In the genomic region with DNA sequence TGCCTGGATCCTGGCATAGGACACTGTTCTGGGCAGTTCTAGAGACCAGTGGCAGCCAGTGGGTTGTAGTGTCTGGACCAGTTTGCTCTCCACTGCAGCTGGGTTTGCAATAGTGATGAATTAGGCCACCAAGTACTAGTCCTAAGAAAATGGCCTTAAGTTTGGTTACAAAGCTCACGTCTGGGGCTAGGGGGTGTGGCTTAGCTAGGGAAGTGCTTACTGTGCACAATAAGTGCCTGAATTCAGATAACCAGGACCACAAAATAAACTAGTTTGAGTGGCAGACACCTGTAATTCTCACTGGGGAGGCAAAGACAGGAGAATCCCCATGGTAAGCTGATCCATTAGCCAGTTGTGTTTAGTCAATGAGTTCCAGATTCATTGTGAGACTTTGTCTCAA, we compare ENCODE assay signal across 25 mouse cellular contexts. TPM values are rescaled to one million over a fixed set of nuclear protein-coding genes. Genes with fewer than 3 reads are reported as not detected.
DNase-seq lines count a peak whose midpoint lies in the region; ATAC-seq and TF ChIP-seq lines count a peak whose summit lies in the region.
"Had no signal": no experiment of that assay in that cellular context is flagged by ENCODE, and none has a peak within 500 bp of the region (broad histone marks: within the 10 kb centered on the region; RNA-seq: fewer than 3 reads in every experiment).

No protein-coding gene starts in this region.

- TF ChIP-seq CTCF in liver, postnatal 0 days (IDR thresholded peaks at IDR 0.05; ENCODE audit: low read depth), result no peak

- TF ChIP-seq EP300 in liver, postnatal 0 days (IDR thresholded peaks at IDR 0.05; ENCODE audit: low read depth), result no peak

- intact Hi-C loops in left cerebral cortex, postnatal 25 days (cut with DNase I), result no loop called here

- no peaks in the 10 kb centered on the region for H3K9me3 ChIP-seq in liver, postnatal 0 days (ENCODE audit: low read length)
- H3K9me3 ChIP-seq: heart, embryonic 13.5 days; liver, embryonic 12.5 days; midbrain, embryonic 13.5 days; neural tube, embryonic 13.5 days had no signal

- peaks cover 9% of the 10 kb centered on the region for H3K4me1 ChIP-seq in liver, postnatal 0 days (ENCODE audit: insufficient read depth)
- H3K4me1 ChIP-seq: midbrain, embryonic 13.5 days; neural tube, embryonic 13.5 days had no signal

- 0 out of 2 replicates have a peak overlapping the region, but pooled peaks have one; percentile 24 for H3K4me2 ChIP-seq in liver, postnatal 0 days (ENCODE audit: low read depth, low read length)
- H3K4me2 ChIP-seq: heart, embryonic 13.5 days; liver, embryonic 12.5 days; lung, embryonic 14.5 days; midbrain, embryonic 13.5 days; neural tube, embryonic 13.5 days had no signal

- ATAC-seq in liver, postnatal 0 days, result no peak
- peak; percentile 58 for ATAC-seq in common myeloid progenitor, adult 5-6 weeks (replicated peaks; ENCODE audit: low read depth, poor library complexity, severe bottlenecking)
- ATAC-seq: liver, embryonic 12.5 days; midbrain, embryonic 13.5 days; Patski had no signal

- no peak for DNase-seq in liver, postnatal 0 days
- no peak for DNase-seq in liver
- DNase-seq in splenic B cell, adult 2 months (ENCODE audit: low read depth, low spot score), result peak; percentile 44
- DNase-seq in thymus, postnatal 4 days, result peak; percentile 67
- DNase-seq in ovary, postnatal 36 days (ENCODE audit: low spot score), result no peak
- no peak for DNase-seq in left cerebral cortex, postnatal 25 days (ENCODE audit: low spot score in 2 of 2)
- DNase-seq in right cerebral cortex, adult 2 months (ENCODE audit: low spot score in 2 of 2), result no peak
- DNase-seq: adrenal gland, adult 8-10 months; cerebellum, adult 18-20 months; cerebellum, postnatal 36 days; heart, adult 11 months; kidney, adult 8-10 months; kidney, postnatal 25 days; layer of hippocampus, adult 9-11 months; lung, embryonic 14.5 days; lung, postnatal 4 days; right cerebral cortex, postnatal 25 days had no signal

- no peak overlapping the region for H3K4me3 ChIP-seq in liver, postnatal 0 days (ENCODE audit: low read depth, low read length)
- H3K4me3 ChIP-seq: heart, embryonic 13.5 days; left cerebral cortex, adult 2 months; liver, embryonic 12.5 days; midbrain, embryonic 13.5 days; neural tube, embryonic 13.5 days had no signal

- WGBS in liver, postnatal 0 days (ENCODE audit: insufficient replicate concordance), result 10% methylated on average over 1 of the region's 1 CpGs

- H3K27ac ChIP-seq in liver, postnatal 0 days (ENCODE audit: low read depth), result peak overlapping the region; percentile 13; the same call in 1 of the 2 replicates
- H3K27ac ChIP-seq: heart, embryonic 13.5 days; left cerebral cortex, adult 2 months; liver, embryonic 12.5 days; midbrain, embryonic 13.5 days; neural tube, embryonic 13.5 days; stomach, postnatal 0 days had no signal

- no peak overlapping the region for H3K9ac ChIP-seq in liver, postnatal 0 days (replicated peaks)
- H3K9ac ChIP-seq: heart, embryonic 13.5 days; liver, embryonic 12.5 days; lung, embryonic 14.5 days; midbrain, embryonic 13.5 days; neural tube, embryonic 13.5 days had no signal

- no peaks in the 10 kb centered on the region for H3K27me3 ChIP-seq in liver, postnatal 0 days (ENCODE audit: insufficient read depth, low read length)
- no peaks in the 10 kb centered on the region for H3K27me3 ChIP-seq in splenic B cell, adult 2 months (ENCODE audit: control insufficient read depth, insufficient read depth, low read length, poor library complexity, severe bottlenecking)
- H3K27me3 ChIP-seq: midbrain, embryonic 13.5 days; neural tube, embryonic 13.5 days had no signal

- no peaks in the 10 kb centered on the region for H3K36me3 ChIP-seq in liver, postnatal 0 days (replicated peaks; ENCODE audit: insufficient read depth, low read length)
- H3K36me3 ChIP-seq in splenic B cell, adult 2 months (ENCODE audit: control insufficient read depth, insufficient read depth, low read length, poor library complexity, severe bottlenecking), result no peaks in the 10 kb centered on the region
- H3K36me3 ChIP-seq: heart, embryonic 13.5 days; liver, embryonic 12.5 days; midbrain, embryonic 13.5 days; neural tube, embryonic 13.5 days had no signal

RNA-seq across cellular contexts. Expression of a gene that starts 59.3 kb away (rescaled TPM):
- 40.8 and 41.2 TPM in 2 replicates for polyA plus RNA-seq in liver, postnatal 0 days (2015; fragmentation: Nextera tagmentation; extraction: Ambion mirVana)
- 49.3 and 71.2 TPM in 2 replicates for total RNA-seq in common myeloid progenitor, adult 5-6 weeks (2017)
- total RNA-seq in left cerebral cortex, postnatal 25 days (2021), result 10 to 100 TPM; 65.0 to 71.0 TPM

Comparison
In these comparisons a context has a peak if more than half of its experiments do, and no peak if none do; other contexts are left out.
1. DNase-seq: peak in splenic B cell, adult 2 months (single experiment) and thymus, postnatal 4 days (single experiment); none in liver, postnatal 0 days (single experiment), liver (single experiment), ovary, postnatal 36 days (single experiment), left cerebral cortex, postnatal 25 days (0 of 2) and right cerebral cortex, adult 2 months (0 of 2).